Mouse (Mus musculus) MEL (cell line): ENCODE measurements at regions not wholly inside any gene's neighbourhood (a gene's known extent, or its start where the extent isn't known, plus 50 kb on each side); places are given as distances from the start of the nearest gene placed in this dataset.

ENCODE experiments used
- DNase-seq: peaks from one replicate; pipeline ENCODE4 v3.0.0; 2011; ENCODE audit warnings: low read depth, low spot score
- H3K27ac ChIP-seq: 2 replicates; pipeline ENCODE4 v1.5.1; 2012; ENCODE audit warnings: low read depth, mild to moderate bottlenecking, control low read depth, low read length, moderate library complexity; ENCODE audit not compliant: control insufficient read depth
- H3K27me3 ChIP-seq, 2 experiments: fragments of 150-350 bp in 1 of 2; sonication (generic) in 1 of 2; 2 replicates each; pipeline ENCODE4 v1.6.1; 2012; ENCODE audit warnings: low read length in 2 of 2, mild to moderate bottlenecking in 2 of 2, improper control_type of control experiment in 1 of 2, moderate library complexity in 1 of 2; ENCODE audit not compliant: insufficient read depth in 2 of 2, control insufficient read depth in 1 of 2
- H3K36me3 ChIP-seq, 2 experiments: 2 replicates each; pipeline ENCODE4 v1.6.1; 2012 to 2014; ENCODE audit warnings: low read length in 2 of 2, improper control_type of control experiment in 1 of 2, inconsistent platforms in 1 of 2, mild to moderate bottlenecking in 1 of 2; ENCODE audit not compliant: insufficient read depth in 2 of 2, control insufficient read depth in 1 of 2
- H3K4me1 ChIP-seq, 2 experiments: fragments of 150-350 bp in 1 of 2; sonication (generic) in 1 of 2; 2 replicates each; pipeline ENCODE4 v1.6.1; 2012; ENCODE audit warnings: low read length in 2 of 2, improper control_type of control experiment in 1 of 2, mild to moderate bottlenecking in 1 of 2; ENCODE audit not compliant: insufficient read depth in 2 of 2, control insufficient read depth in 1 of 2
- H3K4me3 ChIP-seq, 2 experiments: fragments of 150-350 bp in 1 of 2; sonication (generic) in 1 of 2; 2 replicates each; pipeline ENCODE4 v1.5.1; 2012; ENCODE audit warnings: low read depth in 2 of 2, low read length in 2 of 2, mild to moderate bottlenecking in 2 of 2, moderate library complexity in 2 of 2, control low read depth in 1 of 2, improper control_type of control experiment in 1 of 2; ENCODE audit not compliant: control insufficient read depth in 1 of 2, insufficient read depth in 1 of 2
- H3K79me2 ChIP-seq: 2 replicates; pipeline ENCODE4 v1.6.1; 2012; ENCODE audit warnings: mild to moderate bottlenecking, low read length, moderate library complexity; ENCODE audit not compliant: control insufficient read depth, poor library complexity, insufficient read depth
- H3K9ac ChIP-seq: 2 replicates; pipeline ENCODE4 v1.6.1; 2012; ENCODE audit warnings: low read depth, mild to moderate bottlenecking, control low read depth, low read length, moderate library complexity; ENCODE audit not compliant: control insufficient read depth, poor library complexity, severe bottlenecking
- H3K9me3 ChIP-seq: fragments of 150-350 bp; sonication (generic); replicated peaks from 2 replicates; pipeline ENCODE4 v1.6.1; 2012; ENCODE audit warnings: mild to moderate bottlenecking, low read length, improper control_type of control experiment, moderate library complexity; ENCODE audit not compliant: insufficient read depth
- ETS1 ChIP-seq: IDR thresholded peaks from 2 replicates; pipeline ENCODE4 v1.6.1; 2012; ENCODE audit warnings: low read depth, mild to moderate bottlenecking, inconsistent platforms, low read length, improper control_type of control experiment, moderate library complexity
- KAT2A ChIP-seq: conservative IDR thresholded peaks from 2 replicates; pipeline ENCODE4 v1.6.1; 2012; ENCODE audit warnings: low read depth, low read length, improper control_type of control experiment, inconsistent platforms
- MAFK ChIP-seq: IDR thresholded peaks from 2 replicates; pipeline ENCODE4 v1.6.1; 2011; ENCODE audit warnings: low read depth, mild to moderate bottlenecking, low read length, improper control_type of control experiment, borderline replicate concordance
- MYC ChIP-seq: IDR thresholded peaks from 2 replicates; pipeline ENCODE4 v1.6.1; 2011; ENCODE audit warnings: low read depth, mild to moderate bottlenecking, low read length, improper control_type of control experiment, moderate library complexity
- POLR2AphosphoS2 ChIP-seq: IDR thresholded peaks from 2 replicates; pipeline ENCODE4 v1.6.1; 2011; ENCODE audit warnings: low read length, improper control_type of control experiment
- RAD21 ChIP-seq: IDR thresholded peaks from 2 replicates; pipeline ENCODE4 v1.6.1; 2011; ENCODE audit warnings: mild to moderate bottlenecking, low read depth, low read length, improper control_type of control experiment
- RCOR1 ChIP-seq: IDR thresholded peaks from 2 replicates; pipeline ENCODE4 v1.6.1; 2012; ENCODE audit warnings: low read depth, mild to moderate bottlenecking, inconsistent platforms, low read length, improper control_type of control experiment
- TCF12 ChIP-seq: IDR thresholded peaks from 2 replicates; pipeline ENCODE4 v1.6.1; 2014; ENCODE audit warnings: low read depth, mild to moderate bottlenecking, inconsistent platforms, low read length, improper control_type of control experiment, moderate library complexity
- UBTF ChIP-seq: IDR thresholded peaks from 2 replicates; pipeline ENCODE4 v1.6.1; 2012; ENCODE audit warnings: low read depth, mild to moderate bottlenecking, inconsistent platforms, low read length, improper control_type of control experiment, moderate library complexity, borderline replicate concordance; ENCODE audit not compliant: insufficient read depth
- ZC3H11A ChIP-seq: IDR thresholded peaks from 2 replicates; pipeline ENCODE4 v1.6.1; 2012; ENCODE audit warnings: low read depth, mild to moderate bottlenecking, inconsistent platforms, low read length, improper control_type of control experiment
- ZNF384 ChIP-seq: IDR thresholded peaks from 2 replicates; pipeline ENCODE4 v1.6.1; 2012; ENCODE audit warnings: low read depth, mild to moderate bottlenecking, inconsistent platforms, low read length, improper control_type of control experiment

DNA sequence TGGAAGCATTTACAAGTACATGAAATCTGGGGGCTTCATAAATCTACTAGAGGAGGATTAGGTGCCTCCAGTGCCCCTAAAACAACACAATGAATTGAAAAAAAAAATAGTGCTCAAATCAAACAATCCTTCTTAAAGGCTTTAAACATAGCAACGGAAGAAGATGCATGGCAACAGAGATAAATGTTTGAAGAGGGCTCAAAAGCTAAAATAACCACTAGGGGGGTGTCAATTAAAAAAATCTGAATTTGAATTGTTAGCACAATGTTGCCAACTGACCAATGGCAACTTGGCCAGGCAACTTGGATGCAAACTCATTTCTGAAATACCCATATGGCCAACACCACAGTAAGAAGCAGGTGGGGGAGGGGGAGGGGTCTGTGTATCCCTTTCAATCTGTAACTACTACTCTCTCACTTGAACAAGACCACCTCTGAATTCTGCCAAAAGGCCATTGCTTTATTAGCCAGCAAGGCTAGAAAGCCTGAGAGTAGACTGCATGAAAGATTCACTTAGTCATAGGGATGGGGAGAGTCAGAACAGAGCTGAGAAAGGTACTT, 312.6 kb downstream of the Samd5 start:
- Histone ChIP-seq H3K4me1 (no peaks in the 10 kb centered on the region), H3K27ac (no peak overlapping the region), H3K27me3 (no peaks in the 10 kb centered on the region), H3K9me3 (no peaks in the 10 kb centered on the region), H3K79me2 (no peaks in the 10 kb centered on the region)
- no peak for DNase-seq
- TF ChIP-seq ETS1 (no peak), POLR2AphosphoS2 (no peak), RAD21 (no peak)
- TF ChIP-seq, all 39 proteins: peak for 0
- H3K9ac ChIP-seq, result no peak overlapping the region
- no peak overlapping the region for H3K4me3 ChIP-seq
- no peaks in the 10 kb centered on the region for H3K36me3 ChIP-seq

DNA sequence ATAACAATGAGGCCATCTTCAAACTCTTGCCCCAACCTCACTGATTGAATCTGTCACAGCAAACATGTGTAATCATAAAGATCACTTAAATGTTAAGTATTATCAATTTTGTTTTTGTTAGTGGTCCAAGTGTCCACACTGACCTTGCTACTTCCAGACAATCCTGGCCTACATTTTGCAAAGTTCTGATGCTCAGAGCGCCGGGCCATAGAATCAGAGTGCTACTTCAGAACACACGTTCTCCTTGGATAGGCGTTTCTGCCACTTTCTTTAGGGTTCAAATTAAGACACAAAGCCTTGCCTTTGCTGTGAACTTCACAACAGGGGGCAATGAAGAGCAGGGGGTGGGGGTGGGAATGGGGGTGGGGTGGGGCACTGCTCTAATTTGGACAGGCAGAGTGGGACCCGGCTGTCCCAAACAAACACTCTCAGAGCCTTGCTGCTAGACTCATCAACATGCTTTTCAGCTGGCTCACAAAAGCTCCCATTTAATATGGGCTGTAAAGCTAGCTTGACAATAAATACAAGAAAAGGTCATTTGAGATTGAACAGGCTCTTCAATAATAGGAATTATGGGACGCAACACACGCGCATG, 336.7 kb downstream of the Samd5 start:
- H3K79me2 ChIP-seq, result no peaks in the 10 kb centered on the region
- no peaks in the 10 kb centered on the region for H3K9me3 ChIP-seq
- no peak overlapping the region for H3K4me3 ChIP-seq
- H3K9ac ChIP-seq, result no peak overlapping the region
- H3K36me3 ChIP-seq, result no peaks in the 10 kb centered on the region
- TF ChIP-seq UBTF, result no peak
- DNase-seq, result no peak
- no peak overlapping the region for H3K27ac ChIP-seq
- H3K27me3 ChIP-seq, result no peaks in the 10 kb centered on the region
- H3K4me1 ChIP-seq, result no peaks in the 10 kb centered on the region

DNA sequence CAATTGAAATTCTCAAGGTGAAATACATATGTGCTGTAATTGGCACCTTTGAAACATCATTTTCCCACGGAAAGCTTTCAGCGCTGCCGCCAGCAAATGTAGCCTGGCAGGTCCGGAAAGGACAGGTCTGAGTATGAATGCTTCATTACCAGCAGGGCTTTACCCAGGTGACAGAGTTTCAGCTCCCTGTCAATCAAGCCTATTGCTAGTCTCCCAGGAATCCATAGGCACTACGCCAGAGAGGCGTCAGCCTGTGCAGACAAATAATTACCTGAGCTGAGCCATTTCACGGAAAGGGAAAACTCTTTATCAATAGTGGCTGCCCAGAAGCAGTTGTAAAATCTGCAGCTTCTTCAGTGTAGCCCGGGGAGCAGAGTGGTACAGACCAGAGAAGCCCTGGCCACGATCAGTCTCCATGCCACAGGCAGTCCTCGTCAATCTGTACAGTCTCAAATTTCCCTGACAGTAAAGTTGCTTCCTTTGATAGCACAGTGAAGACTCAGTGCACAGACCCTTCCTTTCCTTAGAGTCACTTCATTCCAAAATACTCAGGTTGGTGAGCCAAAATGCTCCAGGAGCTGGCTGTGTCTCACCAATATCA, 340.7 kb downstream of the Samd5 start:
- H3K79me2 ChIP-seq, result no peaks in the 10 kb centered on the region
- TF ChIP-seq ZC3H11A (no peak), TCF12 (no peak), ZNF384 (no peak), UBTF (no peak), KAT2A (no peak), MAFK (no peak), MYC (no peak), RCOR1 (no peak)
- H3K27me3 ChIP-seq, result no peaks in the 10 kb centered on the region
- no peak overlapping the region for H3K4me3 ChIP-seq
- H3K4me1 ChIP-seq, result no peaks in the 10 kb centered on the region
- no peak overlapping the region for H3K27ac ChIP-seq
- H3K9me3 ChIP-seq, result no peaks in the 10 kb centered on the region
- no peak overlapping the region for H3K9ac ChIP-seq
- no peak for DNase-seq
- H3K36me3 ChIP-seq, result no peaks in the 10 kb centered on the region
